Mouse (Mus musculus) megakaryocyte, embryonic 14.5 days (primary cell): Measurements from ENCODE around the gene Cd300ld5.

ENCODE experiments used
- FLI1 ChIP-seq: IDR thresholded peaks from 2 replicates; pipeline ENCODE4 v1.6.1; 2012; ENCODE audit warnings: low read length, inconsistent platforms, mixed read lengths
- GATA1 ChIP-seq: IDR thresholded peaks from 3 replicates; pipeline ENCODE4 v1.6.1; 2012; ENCODE audit warnings: mixed read lengths, low read length, inconsistent platforms, borderline replicate concordance

GRCm38 (mm10) chr11:115071015-115071551, 33.5 kb upstream of the Cd300ld5 start:
- TF ChIP-seq GATA1, result no peak
- no peak for TF ChIP-seq FLI1
